Mouse (Mus musculus): Measurements from ENCODE around the gene Neurl2.

DNA sequence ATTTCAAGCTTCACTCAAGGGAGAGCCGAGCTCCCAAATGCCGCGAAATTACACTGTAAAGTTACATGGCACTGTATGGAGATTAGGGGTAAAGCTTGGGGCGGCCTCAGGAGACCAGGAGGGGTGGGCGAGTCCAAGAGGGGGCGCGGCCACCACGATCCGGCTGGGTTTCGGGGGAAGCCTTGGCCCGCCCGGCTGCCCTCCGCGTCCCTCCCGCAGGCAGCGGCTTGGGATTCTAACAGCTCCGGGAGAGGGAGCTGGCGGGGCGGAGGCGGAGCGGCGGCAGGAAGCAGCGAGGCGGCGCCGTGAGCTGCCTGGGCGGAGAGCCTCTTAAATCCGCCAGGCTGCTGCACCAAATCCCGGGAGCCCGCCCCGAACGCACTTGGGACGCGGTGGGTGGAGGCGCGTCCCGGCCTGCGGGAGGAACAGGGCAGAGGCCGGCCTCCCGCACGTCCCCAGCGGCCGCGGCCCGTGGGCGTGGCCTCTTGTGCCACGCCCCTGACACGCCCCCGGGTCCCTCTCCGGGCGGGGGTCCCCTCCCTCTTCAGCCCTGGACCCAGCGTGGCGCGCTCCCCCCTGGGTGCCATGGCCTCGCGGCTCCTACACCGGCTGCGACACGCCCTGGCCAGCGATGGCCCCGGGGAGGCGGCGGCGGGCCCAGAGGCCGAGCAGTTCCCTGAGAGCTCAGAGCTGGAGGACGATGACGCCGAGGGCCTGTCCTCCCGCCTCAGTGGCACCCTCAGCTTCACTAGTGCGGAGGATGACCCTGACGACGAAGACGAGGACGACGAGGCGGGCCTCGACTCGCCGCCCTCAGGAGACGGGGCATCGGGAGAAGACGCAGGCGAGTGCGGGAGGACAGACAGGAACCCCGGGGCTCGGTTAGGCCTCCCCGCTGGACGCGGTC is 47.5 kb downstream of the Neurl2 start, which contains the start of gene Snx21:
- no peak for TF ChIP-seq CTCF (IDR thresholded peaks at IDR 0.05; ENCODE audit: insufficient read depth, low read length)
- TF ChIP-seq POLR2A (IDR thresholded peaks at IDR 0.05; ENCODE audit: borderline replicate concordance, extremely low read depth, low read depth, low read length) = peak; percentile 85

All from lung, adult 2 months (tissue).